Mouse (Mus musculus) layer of hippocampus, adult 9-11 months (tissue): ENCODE data around the gene Serping1.
A peak's percentile ranks its signal among the peaks of the same experiment; 100 is the strongest.
"Not testable (repeated sequence)": the region's sequence is repeated elsewhere in the genome, so short reads cannot be mapped to it uniquely, and the experiment has no call there.

Source experiments
- DNase-seq: peaks from one replicate; pipeline ENCODE4 v3.0.0; 2022

The Serping1 gene

DNA sequence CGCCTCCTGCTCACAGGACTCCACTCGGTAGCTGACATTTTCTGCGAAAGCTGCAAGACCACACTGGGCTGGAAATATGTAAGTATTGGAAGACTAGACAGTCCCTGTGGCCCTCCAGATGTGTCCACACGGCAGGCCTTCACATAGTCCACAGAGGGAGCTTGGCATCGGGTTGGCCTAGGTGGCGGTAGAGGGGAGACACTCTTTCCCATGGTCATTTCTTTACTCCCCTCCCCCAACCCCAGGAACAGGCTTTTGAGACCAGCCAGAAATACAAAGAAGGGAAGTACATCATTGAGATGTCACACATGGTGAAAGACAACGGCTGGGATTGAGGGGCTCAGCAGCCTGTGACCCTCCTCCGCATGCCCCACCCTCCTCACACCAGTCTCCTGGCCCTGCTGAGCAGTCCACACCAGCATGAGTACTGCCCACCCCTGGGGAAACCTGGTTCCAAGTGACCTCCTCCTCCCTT lies 37.8 kb downstream of the Serping1 start:
- no peak for DNase-seq

- DNase-seq: no peak
These were observed 38.7 kb downstream of the Serping1 start for GRCm38 (mm10) chr2:84736312-84737161.

DNA sequence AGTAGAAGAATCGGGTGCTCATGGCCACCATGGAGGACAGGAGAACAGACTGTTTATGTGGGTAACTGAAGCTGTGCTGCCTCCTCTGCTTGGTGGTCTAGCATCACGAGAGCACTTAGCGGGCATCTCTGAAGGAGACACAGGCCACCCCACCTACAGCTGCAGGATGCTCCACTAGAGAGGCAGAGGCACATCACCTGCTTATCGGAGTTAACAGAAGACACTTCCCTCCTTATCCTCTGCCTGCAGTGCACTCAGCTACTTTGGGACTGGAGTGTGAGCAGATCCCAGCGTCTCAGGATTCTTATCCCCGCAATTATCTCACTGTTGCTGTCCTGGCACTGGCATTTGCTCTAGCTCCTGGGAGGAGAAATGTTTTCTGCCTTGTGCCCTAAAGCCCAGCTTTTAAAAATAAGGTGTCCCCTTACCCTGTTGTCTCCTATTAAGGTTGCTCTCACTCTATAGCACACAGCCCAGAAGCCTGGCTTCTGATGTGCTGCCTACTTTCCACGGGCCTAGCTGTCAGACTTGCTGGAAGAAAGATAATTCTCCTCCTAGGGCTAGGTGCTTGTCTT lies 39.8 kb downstream of the Serping1 start:
- DNase-seq: no peak

GRCm38 (mm10) chr2:84734919-84735318 lies 40.3 kb downstream of the Serping1 start:
- no peak for DNase-seq

DNA sequence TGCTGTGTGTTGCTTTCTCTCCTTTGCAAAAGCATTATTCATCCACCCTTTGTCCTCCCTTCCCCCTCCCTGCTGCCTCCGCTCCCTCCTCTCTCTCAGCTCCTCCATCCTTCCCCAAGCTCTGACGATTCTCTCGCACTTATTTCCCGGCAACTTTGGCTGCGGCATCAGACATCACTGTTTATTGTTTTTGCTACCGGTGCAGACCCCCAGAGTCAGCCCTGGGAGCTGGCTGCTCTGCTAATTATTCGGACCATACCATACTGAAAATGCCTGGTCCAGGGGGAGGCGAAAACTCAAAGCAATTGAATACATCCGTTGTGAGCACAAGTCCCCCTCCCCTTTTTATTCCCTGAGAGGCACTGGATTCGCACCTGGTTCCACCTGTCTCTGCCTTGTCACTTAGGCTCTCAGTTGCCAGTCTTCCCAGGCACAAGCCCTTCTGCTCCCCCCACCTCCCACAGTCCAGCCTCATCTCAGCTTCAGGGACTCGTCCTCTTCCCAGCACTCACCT lies 40.8 kb downstream of the Serping1 start:
- DNase-seq: no peak

DNA sequence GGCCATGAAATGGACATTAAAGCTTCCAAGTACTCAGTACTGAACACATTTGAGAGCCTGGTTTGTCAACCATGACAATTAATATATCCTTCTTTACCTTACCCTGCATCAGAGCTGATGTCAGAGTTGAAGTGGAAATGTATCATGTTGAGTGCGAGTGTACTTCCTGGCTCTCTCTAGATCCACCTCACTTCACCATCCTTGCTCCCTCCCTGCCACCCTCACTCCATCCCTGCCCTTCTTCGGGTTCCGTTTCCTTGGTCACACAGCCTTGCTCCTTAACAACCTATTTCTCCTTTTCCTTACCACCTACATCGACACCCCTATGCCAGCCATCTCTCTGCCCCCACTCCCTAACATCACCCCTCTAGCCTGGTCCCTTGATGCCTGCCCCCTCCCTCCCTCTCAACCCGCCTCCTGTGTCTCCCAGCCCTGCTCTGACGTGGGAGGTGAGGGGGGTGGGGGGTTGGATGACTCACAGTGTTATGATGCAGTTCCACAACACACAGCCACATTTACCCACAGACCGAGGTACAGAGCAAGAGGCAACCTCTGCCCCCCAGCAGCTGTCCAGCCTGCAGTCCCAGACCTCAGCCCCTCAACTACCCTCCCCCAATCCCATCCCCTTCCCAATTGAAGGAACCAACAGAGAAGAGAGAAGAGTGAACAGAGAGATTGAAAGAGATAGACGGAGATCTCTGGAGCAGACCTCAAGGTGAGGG lies 41.5 kb downstream of the Serping1 start, which contains the start of gene Ypel4:
Gene Ypel4 (plus strand): TSS at position 480 of the 722 bp plus-strand sequence.
- DNase-seq: peak; percentile 83

- no peak for DNase-seq
These were observed 42.9 kb downstream of the Serping1 start for GRCm38 (mm10) chr2:84732394-84732793.

DNA sequence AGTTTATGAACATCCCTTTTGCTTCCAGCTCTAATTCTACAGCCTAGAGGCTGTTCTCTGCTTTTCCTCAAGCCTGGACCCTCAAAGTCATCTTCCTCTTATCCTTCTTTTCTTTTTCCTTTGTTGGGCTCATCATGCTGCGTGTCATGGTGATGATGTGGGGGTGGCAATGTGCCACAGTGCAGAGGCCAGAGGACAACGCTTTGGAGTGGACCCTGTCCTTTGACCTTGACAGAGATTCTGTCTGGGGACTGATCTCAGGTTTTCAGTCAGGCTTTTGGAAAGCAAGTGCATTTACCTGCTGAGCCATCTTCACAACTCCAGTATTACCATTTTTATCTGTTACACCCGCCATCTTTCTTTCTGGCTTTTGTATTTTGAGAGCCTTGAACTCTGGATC lies 44.0 kb downstream of the Serping1 start:
- no peak for DNase-seq

- DNase-seq: not testable (repeated sequence)
These were observed 47.1 kb downstream of the Serping1 start for GRCm38 (mm10) chr2:84728191-84728590.

- DNase-seq: peak; percentile 97
These were observed 47.9 kb downstream of the Serping1 start, which contains the start of gene Clp1 for GRCm38 (mm10) chr2:84727172-84727858. Clp1 (minus strand) TSS chr2:84727350.

GRCm38 (mm10) chr2:84726716-84727115 lies 48.5 kb downstream of the Serping1 start:
- no peak for DNase-seq

GRCm38 (mm10) chr2:84725770-84726169 lies 49.5 kb downstream of the Serping1 start:
- DNase-seq: no peak

DNA sequence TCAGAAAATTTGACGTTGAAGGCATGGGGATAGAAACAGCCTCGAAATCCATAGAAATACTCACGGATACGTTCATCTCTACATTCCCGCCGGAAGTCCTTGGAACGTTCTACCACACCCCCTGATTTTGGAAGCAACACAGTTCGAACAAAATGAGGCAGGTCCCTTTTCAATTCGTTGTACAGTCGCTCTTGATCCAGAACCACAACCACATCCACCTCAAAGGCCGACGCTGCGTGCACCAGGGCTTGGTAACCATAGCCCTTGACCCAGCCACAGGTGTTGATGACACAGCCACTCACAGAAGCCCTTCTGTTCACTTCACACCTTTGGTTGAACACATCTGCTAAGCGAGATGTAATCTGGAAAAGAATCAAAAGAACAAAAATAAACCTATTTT lies 51.4 kb downstream of the Serping1 start:
- DNase-seq: no peak

DNA sequence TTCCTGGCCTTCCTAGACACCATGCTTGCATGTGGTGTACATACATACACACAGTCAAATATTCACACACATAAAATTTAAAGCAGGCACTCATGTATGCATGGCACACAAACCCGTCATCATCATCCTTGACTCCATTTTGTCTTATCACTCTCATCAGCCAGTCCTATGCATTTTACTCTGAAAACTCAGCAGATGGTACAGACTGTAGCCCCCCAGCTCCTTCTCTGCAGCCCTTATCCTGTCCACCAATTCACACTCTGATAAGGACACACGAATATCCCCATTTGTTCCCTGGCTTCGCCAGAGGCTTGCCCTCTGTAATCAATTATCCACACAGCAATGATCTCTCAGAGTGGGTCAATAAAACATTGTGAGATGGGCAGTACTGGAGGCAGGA lies 54.1 kb downstream of the Serping1 start:
- DNase-seq: no peak

DNA sequence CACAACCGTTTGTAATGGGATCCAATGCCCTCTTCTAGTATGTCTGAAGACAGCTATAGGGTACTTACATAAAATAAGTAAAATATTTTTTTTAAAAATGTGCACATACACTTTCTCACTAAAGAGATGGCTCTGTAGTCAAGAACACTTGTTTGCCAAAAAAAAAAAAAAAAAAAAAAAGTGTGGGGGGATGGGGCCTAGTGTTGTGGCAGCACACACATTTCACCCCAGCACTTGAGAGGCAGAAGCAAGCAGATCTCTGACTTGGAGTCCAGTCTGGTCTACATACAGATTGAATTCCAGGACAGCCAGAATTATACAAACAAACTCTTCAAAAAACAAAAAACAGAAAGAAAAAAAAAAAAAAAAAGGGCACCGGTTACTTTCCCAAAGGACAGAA lies 54.5 kb downstream of the Serping1 start:
- no peak for DNase-seq

DNA sequence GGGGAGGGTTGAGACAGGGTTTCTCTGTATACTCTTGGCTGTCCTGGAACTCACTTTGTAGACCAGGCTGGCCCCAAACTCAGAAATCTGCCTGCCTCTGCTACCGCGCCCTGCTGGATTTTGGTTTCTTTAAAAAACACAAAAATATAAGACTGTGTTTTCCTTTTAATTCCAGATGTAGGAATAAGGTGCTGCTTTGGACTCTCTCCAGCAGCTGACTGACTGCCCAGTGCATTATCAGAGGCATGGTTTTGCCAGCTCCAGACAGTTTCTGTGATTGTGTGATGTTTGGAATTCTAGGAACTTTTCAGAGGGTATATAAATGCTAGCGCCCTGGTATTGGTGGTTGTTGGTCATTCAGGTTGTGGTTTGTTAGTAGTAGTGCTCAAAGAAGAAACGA lies 57.9 kb downstream of the Serping1 start:
- no peak for DNase-seq

DNA sequence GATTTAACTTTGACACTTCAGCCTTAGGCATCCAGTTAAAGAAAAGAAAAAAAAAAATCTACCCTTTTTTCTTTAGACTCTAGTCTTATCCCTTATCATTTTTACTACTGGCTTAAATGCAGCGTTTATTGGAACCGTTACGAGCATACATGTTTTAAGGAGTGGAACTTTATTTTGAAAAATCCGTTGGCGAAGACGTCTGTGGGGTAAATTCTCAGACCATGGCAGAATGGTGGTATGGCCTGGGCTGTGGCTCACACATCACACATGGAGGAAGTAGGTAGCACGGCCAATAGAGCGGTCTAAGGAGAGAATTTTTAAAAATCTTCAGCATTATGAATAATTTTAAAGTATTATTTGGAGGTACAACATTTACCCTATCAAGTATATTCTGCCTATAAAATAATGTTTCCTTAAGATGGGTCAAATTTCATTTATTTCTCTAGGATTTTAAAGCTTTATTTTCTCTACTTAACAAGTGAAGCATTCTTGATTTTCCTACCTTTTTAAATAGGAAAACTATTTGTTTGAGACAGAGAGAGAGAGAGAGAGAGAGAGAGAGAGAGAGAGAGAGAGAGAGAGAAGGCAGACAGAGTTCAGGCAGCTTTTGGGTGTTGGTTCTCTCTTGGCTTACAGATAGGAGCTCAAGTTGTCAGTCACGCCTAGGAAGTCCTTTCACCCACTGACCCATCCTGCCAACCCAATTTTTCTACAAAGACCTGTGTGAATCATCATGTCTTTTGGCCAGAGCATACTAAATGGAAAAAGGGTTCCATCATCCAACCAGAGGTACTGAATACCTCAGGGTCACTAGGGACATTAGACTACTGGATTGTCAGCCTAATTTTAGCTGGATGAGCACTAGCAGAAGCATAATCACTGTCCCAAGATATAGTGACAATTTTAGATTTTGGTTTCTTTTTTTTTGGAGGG lies 58.6 kb downstream of the Serping1 start:
- no peak for DNase-seq

- peak; percentile 97 for DNase-seq
These were observed 59.5 kb downstream of the Serping1 start for GRCm38 (mm10) chr2:84715562-84716361.
